Mouse (Mus musculus) cerebellum, postnatal 14 days (tissue): ENCODE results near the gene H2-Q7.
A peak's percentile ranks its signal among the peaks of the same experiment; 100 is the strongest.
"Not testable (repeated sequence)": the region's sequence is repeated elsewhere in the genome, so short reads cannot be mapped to it uniquely, and the experiment has no call there.

Source experiments
- DNase-seq, 2 experiments: peaks; one replicate each; pipeline ENCODE4 v3.0.0; 2021; ENCODE audit warnings: mixed read lengths in 2 of 2

Gene H2-Q7

DNA sequence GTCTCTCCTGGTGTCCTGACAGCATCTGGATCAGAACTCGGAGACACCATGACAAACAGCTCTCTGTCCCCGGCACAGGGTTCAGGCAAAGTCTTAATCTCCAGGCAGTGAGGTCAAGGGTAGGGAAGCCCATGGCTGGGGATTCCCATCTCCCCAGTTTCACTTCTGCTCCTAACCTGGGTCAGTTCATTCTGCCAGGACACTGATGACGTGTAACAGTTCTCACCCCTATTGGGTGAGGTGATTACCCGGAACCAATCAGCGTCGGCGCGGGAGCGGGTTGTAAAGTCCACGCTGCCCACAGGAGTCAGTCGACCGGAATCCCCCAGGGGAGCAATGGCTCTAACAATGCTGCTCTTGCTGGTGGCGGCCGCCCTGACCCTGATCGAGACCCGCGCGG lies at the start of gene H2-Q7:
Gene H2-Q7, plus strand, starts transcription at position 271 of the 400 bp plus-strand sequence.
- DNase-seq, result peak; percentile 84 to 87

DNA sequence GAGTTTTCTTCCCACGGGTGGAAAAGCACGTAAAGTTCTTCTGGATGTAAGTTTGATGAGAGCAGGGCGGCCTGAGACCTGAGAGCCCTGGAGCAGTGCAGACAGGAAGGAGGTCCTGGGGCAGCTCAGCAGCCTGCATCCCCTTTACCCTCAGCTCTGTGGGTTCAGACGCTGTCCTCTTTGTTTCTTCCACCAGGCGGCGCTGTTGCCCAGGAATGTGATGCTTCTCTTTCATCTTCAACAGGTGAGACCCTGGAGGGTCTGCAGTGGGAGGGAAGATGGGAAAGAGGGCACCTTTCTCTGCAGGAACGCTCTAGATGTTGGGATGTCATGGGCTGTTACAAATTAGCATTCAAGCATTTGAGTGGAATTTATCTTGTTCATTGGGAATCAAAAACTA lies 49.2 kb upstream of the H2-Q7 start:
- DNase-seq, result peak; percentile 22 to 59

DNA sequence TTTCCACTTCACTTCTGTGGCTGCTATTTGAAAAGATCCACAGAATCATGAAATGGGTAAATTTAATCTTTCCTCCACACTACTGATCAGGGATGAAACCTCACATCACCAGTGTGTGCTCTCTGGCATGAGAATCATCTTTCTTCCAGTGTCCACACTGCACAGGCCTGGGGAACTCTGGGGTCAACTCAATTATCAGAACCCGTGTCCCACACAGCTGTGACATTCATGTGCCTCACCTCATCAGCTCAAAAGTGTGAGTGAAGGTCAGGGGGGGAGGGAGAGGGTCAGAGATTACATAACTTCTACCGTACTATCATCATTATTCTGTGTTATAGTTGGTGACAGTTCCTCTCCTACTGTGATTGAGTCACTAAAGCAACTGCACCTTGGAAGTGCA lies 46.3 kb upstream of the H2-Q7 start:
- not testable (repeated sequence) for DNase-seq

DNA sequence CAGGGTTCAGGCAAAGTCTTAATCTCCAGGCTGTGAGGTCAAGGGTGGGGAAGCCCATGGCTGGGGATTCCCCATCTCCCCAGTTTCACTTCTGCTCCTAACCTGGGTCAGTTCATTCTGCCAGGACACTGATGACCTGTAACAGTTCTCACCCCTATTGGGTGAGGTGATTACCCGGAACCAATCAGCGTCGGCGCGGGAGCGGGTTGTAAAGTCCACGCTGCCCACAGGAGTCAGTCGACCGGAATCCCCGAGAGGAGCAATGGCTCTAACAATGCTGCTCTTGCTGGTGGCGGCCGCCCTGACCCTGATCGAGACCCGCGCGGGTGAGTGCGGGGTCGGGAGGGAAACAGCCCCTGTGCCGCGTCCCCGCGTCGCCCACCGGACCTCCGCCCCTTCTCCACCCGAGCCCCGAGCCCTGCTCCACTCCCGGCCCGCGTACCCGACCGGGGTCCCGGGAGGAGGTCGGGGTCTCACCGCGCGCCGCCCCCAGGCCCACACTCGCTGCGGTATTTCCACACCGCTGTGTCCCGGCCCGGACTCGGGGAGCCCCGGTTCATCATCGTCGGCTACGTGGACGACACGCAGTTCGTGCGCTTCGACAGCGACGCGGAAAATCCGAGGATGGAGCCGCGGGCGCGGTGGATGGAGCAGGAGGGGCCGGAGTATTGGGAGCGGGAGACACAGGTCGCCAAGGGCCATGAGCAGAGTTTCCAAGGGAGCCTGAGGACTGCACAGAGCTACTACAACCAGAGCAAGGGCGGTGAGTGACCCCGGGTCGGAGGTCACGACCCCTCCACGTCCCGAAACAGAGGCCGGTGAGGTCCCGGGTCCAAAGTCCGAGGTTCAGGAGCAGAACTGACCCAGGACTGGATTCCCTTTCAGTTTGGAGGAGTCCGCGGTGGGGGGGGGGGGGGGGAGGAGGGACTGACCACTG lies 44.8 kb upstream of the H2-Q7 start:
- DNase-seq, result peak; percentile 11 to 15

DNA sequence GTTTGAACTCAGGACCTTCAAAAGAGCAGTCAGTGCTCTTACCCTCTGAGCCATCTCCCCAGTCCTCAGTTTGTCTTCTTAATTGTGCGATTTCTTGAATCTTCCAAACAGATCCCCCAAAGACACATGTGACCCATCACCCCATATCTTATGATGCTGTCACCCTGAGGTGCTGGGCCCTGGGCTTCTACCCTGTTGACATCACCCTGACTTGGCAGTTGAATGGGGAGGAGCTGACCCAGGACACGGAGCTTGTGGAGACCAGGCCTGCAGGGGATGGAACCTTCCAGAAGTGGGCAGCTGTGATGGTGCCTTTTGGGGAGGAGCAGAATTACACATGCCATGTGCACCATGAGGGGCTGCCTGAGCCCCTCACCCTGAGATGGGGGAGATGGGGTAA lies 42.0 kb upstream of the H2-Q7 start:
- not testable (repeated sequence) for DNase-seq

DNA sequence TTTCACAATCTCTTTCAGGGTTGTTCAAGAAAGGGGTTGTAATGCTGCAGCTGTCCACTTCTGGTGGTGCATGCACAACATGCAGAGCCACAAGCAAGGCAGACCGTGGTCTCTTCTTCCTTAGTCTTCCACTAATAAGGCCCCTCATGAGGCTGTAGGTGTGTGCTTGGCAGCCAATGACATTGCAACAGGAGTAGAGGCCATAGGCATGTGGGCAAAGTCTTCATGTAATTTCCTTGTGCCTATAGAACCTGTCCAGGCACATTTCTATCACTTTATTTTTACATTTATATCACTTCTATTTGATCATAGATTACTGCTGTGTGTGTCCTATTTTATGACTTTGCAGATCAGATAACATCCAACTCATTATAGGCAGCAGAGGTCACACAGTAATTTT lies 25.9 kb upstream of the H2-Q7 start:
- not testable (repeated sequence) for DNase-seq

DNA sequence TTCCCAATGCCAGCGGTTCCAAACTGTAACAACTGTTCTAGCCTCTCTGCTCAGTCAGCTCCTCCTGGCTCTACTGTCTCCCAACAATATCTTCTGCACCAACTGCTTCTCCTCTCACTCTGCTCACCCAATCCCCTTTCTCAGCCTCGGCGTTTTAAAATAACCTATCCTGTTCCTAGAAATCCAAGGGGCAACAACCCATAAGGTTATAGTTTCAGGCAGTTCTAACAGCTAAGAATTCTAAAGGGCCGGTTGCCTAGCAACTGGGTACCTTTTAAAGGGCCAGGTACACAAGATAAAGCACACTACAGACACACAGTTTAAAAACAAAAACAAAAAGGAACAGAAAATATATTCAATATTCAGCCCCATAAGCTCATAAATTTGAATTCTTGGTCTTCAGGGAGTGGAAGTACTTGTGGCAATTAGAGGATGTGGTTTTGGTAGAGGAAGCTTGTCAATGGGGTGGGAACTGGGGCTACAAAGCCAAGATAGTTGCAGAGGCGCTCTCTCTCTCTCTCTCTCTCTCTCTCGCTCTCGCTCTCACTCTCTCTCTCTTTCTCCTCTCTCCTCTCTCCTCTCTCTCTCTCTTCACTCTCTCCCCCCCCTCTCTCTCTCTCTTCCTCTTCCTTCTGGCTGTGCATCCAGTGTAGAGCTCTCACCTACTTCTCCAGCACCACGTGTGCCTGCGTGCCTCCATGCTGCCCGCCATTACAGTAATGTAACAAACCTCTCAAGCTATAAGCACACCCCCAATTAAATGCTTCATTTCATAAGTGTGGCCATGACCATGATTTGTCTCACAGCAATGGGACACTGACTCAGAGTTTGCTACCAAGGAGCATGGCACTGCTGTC lies 23.5 kb upstream of the H2-Q7 start:
- DNase-seq, result not testable (repeated sequence)

DNA sequence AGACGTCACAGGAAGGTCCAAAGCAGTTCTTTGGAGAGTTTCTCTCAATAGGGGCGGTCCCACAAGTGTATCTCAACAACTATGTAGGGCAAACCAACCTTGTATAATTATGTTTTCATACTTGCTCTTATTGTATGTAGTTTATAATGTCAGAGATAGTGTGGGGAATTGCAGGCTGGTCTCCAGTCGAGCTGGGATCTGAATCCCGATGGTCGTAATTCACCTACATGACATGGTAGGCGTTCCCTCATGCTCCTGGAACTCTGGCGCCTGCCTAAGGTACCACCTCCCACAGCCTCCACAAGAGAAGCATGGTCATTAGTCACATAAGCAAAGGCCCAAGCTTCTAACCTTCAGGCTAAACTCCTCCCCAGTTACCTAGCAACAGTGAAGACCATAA lies 20.2 kb upstream of the H2-Q7 start:
- no peak for DNase-seq

DNA sequence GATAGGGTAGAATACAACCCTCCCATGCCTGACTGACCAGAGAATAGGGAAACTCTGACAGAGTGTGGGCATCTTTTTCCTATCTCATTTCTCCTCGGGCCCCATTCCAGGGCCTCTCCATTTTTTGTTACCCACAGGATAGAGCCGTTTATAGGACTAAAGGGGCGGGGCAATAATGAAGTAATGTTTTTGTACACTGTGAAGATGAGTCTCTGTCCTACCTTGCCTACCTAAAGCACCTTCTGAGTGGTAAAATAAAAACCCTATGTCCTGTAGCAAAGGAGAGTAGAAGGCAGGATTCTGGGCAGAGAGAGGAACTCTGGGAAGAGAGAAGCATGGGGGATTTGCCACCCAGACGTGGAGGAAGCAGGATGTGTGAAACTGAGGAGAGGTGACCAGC lies 19.4 kb upstream of the H2-Q7 start:
- not testable (repeated sequence) for DNase-seq

DNA sequence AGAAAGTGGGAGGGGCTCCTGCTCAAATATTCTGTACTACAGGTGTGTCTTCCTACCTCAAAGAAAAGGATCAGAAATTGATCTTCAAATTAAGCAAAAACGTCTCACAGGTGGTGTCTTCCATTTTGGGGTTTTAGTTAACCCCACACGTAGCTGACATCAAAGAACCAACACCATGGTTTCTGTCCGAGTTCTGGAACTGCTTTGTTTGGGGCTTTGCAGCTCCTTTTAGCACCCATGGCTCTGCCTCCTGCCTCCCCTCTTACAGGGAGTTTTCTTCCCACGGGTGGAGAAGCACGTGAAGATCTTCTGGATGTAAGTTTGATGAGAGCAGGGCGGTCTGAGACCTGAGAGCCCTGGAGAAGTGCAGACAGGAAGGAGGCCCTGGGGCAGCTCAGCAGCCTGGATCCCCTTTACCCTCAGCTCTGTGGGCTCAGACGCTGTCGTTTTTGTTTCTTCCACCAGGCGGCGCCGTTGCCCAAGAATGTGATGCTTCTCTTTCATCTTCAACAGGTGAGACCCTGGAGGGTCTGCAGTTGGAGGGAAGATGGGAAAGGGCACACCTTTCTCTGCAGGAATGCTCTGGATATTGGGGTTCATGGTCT lies 18.6 kb upstream of the H2-Q7 start:
- peak; percentile 45 to 81 for DNase-seq

DNA sequence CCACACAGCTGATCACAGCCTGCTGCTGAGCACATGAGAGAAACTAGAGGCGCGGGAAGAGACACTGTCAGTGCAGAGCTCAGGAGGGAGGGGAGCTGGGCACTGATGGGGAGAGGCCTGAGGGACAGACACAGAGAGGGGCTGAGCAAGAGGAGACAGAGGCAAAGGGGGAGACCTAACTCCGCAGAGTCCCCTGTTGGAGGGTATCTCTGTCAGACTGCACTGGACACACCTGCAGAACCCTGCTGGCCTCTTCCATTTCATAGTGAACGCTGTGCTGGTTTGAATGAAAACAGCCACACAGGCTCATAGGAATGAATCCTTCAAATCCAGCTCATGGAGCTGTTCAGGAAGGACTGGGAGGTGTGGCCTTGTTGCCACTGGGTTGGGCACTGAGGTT lies 17.6 kb upstream of the H2-Q7 start:
- not testable (repeated sequence) for DNase-seq

DNA sequence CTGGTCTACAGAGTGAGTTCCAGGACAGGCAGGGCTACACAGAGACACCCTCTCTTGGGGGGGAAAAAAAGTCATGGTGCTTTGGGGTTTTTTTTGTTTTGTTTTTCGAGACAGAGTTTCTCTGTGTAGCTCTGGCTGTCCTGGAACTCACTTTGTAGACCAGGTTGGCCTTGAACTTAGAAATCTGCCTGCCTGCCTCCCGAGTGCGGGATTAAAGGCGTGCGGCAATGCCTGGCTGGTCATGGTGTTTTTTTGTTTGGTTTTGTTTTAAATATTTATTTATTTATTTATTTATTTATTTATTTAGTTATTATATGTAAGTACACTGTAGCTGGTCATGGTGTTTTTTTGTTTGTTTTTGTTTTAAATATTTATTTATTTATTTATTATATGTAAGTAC lies 16.6 kb upstream of the H2-Q7 start:
- DNase-seq, result not testable (repeated sequence)

DNA sequence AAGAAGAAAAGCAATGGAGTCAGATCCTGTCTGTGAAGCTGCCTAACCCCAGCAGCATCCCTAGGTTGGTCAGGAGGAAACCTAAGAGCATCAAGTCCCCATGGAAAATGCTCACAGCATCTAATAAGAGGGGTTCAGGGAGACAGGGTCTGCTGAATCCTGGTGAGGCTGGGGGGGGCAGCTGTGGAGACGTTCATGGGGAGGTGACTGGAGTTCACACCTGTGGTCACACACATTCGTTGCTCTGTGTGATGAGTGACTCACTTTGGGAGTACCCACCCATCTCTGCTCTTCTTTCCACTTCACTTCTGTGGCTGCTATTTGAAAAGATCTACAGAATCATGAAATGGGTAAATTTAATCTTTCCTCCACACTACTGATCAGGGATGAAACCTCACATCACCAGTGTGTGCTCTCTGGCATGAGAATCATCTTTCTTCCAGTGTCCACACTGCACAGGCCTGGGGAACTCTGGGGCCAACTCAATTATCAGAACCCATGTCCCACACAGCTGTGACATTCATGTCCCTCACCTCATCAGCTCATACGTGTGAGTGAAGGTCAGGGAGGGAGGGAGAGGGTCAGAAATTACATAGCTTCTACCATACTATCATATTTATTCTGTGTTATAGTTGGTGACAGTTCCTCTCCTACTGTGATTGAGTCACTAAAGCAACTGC lies 15.7 kb upstream of the H2-Q7 start:
- DNase-seq, result not testable (repeated sequence)

DNA sequence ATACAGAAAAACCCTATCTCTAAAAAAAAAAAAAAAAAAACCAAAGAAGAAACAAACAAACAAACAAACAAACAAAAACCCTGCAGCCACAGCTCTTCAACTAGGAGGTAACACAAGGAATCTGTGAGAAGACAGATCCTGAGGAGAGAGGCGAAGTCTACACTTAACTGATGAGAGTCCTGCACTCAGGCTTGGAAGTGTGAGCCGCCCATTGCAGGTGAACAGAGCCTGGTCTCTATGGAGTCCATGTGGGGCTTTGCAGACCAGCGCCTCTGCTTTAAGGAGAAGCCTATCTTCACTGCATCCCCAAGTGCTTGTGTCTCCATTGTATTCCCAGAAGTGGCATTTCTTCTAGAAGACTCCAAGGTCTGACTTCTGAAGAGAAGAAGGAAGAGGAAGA lies 14.8 kb upstream of the H2-Q7 start:
- not testable (repeated sequence) for DNase-seq

DNA sequence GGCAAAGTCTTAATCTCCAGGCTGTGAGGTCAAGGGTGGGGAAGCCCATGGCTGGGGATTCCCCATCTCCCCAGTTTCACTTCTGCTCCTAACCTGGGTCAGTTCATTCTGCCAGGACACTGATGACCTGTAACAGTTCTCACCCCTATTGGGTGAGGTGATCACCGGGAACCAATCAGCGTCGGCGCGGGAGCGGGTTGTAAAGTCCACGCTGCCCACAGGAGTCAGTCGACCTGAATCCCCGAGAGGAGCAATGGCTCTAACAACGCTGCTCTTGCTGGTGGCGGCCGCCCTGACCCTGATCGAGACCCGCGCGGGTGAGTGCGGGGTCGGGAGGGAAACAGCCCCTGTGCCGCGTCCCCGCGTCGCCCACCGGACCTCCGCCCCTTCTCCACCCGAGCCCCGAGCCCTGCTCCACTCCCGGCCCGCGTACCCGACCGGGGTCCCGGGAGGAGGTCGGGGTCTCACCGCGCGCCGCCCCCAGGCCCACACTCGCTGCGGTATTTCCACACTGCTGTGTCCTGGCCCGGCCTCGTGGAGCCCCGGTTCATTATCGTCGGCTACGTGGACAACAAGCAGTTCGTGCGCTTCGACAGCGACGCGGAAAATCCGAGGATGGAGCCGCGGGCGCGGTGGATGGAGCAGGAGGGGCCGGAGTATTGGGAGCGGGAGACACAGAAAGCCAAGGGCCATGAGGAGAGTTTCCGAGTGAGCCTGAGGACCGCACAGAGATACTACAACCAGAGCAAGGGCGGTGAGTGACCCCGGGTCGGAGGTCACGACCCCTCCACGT lies 14.1 kb upstream of the H2-Q7 start, which contains the start of gene H2-Q6:
Gene H2-Q6, plus strand, starts transcription at position 227 of the 793 bp plus-strand sequence.
- DNase-seq, result peak; percentile 62 to 75

DNA sequence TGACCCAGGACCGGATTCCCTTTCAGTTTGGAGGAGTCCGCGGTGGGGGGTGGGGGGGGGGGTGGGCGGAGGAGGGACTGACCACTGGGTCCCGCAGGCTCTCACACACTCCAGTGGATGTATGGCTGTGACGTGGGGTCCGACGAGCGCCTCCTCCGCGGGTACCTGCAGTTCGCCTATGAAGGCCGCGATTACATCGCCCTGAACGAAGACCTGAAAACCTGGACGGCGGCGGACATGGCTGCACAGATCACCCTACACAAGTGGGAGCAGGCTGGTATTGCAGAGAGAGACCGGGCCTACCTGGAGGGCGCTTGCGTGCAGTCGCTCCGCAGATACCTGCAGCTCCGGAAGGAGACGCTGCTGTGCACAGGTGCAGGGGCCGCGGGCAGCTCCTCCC lies 13.5 kb upstream of the H2-Q7 start:
- DNase-seq, result not testable (repeated sequence)

DNA sequence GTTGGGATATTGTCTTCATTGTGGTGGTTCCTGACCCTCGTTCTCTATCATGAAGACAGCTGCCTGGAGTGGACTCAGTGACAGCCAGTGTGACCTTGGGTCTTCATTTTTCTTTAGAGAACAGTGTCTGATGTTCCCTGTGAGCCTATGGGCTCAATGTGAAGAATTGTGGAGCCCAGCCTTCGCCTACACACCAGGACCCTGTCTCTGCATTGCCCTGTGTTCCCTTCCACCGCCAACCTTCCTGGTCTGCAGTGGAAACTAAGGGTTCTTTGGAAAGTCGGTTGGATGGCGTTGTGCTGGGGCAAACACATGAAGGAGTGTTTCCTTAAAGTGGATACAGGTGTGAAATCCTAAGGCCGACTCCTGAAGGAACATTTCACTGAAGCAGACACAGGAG lies 10.1 kb upstream of the H2-Q7 start:
- not testable (repeated sequence) for DNase-seq

DNA sequence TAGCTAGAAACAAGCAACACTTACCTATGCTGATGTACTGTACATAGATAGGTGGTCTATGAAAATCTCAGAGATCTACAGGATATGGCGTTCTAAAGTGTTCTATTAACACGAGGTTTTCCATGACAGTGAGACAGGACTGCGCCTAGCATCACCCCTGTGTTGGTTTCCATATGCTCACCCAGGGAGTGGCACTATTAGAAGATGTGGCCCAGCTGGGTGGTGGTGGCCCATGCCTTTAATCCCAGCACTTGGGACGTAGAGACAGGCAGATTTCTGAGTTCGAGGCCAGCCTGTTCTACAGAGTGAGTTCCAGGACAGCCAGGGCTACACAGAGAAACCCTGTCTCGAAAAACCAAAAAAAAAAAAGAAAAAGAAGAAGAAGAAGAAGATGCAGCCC lies 8.3 kb upstream of the H2-Q7 start:
- DNase-seq, result not testable (repeated sequence)

DNA sequence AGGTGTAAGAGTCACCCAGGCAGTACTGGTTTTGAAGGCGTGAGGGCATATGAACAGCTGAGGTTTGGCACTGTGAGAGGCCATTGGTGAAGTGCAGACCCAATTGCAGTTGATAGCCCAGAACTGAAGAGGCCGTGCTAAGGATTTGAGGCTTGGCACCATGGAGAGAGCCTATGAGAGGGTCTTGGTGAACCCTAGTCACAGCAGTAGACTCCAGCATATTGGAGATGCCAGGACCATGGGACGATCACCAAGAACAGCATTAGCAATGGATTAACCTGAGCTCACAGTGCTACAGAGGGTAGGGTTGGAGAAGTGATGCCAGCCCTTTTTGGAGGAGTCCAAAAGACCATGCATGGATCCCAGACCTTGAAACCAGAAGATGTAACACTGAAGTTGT lies 6.8 kb upstream of the H2-Q7 start:
- DNase-seq, result not testable (repeated sequence)

DNA sequence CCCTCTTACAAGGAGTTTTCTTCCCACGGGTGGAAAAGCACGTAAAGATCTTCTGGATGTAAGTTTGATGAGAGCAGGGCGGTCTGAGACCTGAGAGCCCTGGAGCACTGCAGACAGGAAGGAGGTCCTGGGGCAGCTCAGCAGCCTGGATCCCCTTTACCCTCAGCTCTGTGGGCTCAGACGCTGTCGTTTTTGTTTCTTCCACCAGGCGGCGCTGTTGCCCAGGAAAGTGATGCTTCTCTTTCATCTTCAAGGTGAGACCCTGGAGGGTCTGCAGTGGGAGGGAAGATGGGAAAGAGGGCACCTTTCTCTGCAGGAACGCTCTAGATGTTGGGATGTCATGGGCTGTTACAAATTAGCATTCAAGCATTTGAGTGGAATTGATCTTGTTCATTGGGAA lies 4.1 kb upstream of the H2-Q7 start:
- DNase-seq, result peak; percentile 28 to 76

DNA sequence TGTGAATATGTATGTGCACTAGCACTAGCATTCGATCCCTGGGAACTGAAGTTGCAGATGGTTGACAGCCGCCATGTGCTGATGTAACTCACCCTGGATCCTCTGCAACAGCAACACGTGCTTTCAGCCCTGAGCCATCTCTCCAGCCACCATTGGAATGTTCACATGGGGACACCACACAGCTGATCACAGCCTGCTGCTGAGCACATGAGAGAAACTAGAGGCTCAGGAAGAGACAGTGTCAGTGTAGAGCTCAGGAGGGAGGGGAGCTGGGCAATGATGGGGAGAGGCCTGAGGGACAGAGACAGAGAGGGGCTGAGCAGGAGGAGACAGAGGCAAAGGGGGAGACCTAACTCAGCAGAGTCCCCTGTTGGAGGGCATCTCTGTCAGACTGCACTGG lies 3.4 kb upstream of the H2-Q7 start:
- not testable (repeated sequence) for DNase-seq
